Mouse (Mus musculus) left cerebral cortex, postnatal 36 days (tissue): ENCODE results near the gene Hspa4. TPM values are rescaled to one million over a fixed set of nuclear protein-coding genes. Genes with fewer than 3 reads are reported as not detected.
"Not testable (repeated sequence)": the region's sequence is repeated elsewhere in the genome, so short reads cannot be mapped to it uniquely, and the experiment has no call there.

Experiments
- DNase-seq, 2 experiments: peaks; one replicate each; pipeline ENCODE4 v3.0.0; 2021 to 2022; ENCODE audit warnings: low spot score in 2 of 2, mixed read lengths in 1 of 2
- intact Hi-C: fragments of 180-260 bp; cut with DNase I; formaldehyde crosslinking; loops from one replicate; pipeline ENCODE4 v1.15.1; 2025
- total RNA-seq, 2 experiments: library from RNA; stranded (reverse); gene quantifications; 2 replicates each; pipeline ENCODE4 v1.2.3; 2021

Gene Hspa4
- total RNA-seq, 2 experiments from 2014 or later = 163 to 181 TPM

DNA sequence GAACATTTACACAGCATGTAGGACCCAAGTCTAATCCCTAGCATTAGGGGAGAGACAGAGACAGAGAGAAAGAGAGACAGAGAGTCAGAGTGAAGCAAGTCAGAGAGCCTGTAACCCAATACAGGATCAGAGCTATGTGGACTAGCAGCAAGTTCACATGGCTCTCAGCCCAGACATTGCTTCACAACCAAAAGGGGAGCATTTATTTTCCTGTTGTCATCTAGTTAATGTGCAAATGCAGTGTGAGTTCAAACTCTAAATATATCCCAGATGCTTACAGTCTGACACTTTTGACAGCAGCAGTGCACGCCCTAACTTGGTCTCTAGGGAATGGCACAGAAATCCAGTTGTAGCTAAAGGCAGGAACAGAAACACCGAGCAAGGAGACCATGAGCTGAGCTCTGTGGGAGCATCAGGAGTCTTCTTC, 8.6 kb upstream of the Hspa4 start:
- DNase-seq = no peak
- intact Hi-C loops = no loop called here

DNA sequence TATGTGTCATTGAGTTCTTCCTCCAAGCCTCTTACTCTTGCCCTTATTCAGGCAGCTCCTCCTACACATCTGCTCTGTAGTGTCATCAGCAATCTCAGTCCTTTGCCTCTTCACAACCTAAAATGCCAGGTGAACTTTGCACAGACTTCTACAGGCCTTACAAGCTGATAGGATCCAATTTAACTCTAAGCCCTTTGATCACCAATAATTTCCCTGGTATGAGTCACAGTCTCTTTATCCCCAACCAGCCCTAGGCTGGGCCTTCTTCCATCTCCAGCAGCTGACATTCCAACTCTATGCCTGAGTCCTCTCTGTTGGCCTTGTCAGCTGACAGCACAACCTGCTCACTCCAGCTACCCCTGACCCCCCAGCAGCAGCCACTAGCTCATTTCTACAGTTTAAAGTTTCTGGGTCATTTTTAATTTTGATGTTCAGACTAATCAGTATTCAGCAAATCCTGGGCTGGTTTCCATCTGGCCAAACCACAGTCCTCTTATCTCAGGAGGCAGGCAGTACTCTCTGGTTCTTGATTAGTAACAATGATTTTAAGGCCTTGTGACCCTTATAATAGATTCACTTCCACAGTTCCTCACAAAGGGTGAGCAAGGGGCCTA, 8.1 kb upstream of the Hspa4 start:
- intact Hi-C loops = no loop called here

DNA sequence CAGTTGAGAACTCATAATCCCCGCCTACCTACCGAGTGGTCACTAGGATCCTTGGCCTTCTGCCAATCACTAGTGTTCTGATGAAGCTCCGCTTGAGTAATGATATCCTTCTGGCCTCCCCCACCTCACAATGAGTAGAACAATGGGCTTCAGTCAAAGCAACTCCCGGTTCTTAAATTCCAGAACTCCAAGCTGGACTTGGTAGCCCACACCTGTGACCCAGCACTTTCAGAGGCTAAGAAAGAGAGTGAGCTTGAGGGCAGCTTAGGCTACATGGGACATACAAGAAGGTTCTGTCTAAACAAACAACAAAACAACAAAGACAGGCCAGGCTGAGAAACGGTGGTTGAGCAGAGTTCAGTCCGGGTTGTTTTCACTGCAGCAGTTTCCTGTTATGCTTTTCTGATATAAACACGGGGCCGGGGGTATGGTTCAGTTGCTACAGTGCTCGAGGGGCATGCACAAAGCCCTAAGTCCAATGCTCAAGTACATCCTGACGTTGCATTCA, 7.4 kb upstream of the Hspa4 start:
- DNase-seq = no peak
- intact Hi-C loops = no loop called here

More for the DNA sequence above, 8.1 kb upstream of the Hspa4 start:
- DNase-seq = no peak

DNA sequence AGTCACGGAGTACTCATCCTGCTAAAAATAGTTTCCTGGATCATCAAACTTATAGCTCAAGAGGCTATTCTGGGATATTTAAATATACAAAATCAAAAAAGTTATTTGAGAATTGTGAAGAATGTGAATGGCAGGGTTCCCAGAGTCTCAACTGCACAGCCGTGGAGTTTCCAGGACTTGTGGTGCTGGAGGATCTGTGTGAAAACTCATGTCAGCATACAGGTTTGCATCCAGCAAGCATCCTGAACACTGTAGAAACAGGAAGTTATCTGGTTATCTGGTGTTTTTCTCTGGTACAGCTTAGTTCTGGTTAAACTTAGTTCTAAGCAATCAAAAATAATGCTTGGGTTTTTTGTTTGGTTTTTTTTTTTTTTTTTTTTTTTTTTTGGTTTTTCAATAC, 6.7 kb upstream of the Hspa4 start:
- intact Hi-C loops = no loop called here
- DNase-seq = no peak

DNA sequence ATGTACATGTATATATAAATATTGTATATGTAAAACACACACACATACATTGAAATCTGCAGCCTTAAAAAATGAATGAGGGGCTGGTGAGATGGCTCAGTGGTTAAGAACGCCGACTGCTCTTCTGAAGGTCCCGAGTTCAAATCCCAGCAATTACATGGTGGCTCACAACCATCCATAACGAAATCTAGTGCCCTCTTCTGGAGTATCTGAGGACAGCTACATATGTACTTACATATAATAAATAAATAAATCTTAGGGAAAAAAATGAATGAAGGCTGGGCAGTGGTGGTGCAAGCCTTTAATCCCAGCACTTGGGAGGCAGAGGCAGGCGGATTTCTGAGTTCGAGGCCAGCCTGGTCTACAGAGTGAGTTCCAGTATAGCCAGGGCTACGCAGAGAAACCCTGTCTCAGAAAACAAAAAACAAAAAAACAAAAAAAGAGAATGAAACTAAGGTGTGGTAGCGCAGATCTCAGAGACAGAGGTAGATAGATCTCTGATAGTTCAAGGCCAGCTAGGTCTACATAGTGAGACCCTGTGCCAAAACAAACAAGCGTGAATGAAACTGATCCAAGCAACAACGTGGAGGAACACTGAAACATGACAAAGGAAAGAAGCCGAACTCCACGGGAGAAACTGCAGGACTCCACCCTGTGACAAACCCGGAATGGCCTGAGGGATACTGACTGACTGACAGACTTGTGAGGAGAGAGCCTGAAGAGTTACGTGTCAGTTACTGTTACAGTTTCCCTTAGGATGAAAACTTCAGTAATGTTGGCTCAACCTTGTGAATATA, 4.0 kb upstream of the Hspa4 start:
- intact Hi-C loops = no loop called here
- no peak for DNase-seq

GRCm38 (mm10) chr11:53301167-53301515, 884 bp upstream of the Hspa4 start:
- DNase-seq = no peak
- intact Hi-C loops = loop anchor here (2.0 kb wide), 1 partner anchor 50 kb away; the partner anchor contains the start of gene Aff4

DNA sequence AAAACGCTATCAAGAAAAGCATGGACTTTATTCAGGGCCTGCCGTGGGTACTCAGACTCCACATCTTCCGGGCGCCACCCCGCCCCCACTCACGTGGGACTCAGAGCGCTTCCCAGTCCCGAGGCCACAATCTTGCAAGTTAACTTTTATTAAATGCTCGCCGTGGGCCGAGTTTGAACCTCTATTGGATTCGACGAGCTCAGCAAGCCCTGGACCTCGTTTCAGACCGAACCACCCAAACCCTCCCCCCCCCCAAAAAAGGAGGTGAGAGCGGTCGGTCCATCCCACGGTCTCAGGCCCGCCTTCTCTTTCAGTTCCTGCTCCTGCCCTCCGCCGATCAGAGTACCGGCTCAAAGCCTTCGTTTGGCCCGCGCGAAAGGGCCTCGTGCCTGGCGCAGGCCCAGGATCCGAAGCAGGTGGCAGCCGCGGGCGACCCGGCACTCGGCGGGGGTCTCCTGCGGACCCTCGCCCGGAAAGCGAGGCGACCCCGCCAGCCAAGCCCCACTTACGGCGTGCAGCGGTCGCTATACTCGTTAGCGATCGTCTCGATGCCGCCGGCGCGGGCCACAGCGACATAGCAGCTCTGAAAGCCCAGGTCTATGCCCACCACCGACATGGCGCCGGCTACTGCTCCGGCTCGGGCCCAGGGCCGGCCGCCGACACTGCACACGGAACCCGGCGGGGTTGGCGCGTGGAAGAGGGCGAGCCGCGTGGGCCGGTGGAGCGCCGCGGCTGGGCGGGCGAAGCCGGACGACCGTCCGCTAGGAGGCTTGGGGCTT, 517 bp downstream of the Hspa4 start:
- intact Hi-C loops = loop anchor here (2.0 kb wide), 1 partner anchor 51 kb away; the partner anchor contains the start of gene Aff4

GRCm38 (mm10) chr11:53297947-53298860, 2.1 kb downstream of the Hspa4 start:
- intact Hi-C loops = no loop called here
- DNase-seq = no peak

More for the DNA sequence above, 517 bp downstream of the Hspa4 start:
- DNase-seq = peak; percentile 44

DNA sequence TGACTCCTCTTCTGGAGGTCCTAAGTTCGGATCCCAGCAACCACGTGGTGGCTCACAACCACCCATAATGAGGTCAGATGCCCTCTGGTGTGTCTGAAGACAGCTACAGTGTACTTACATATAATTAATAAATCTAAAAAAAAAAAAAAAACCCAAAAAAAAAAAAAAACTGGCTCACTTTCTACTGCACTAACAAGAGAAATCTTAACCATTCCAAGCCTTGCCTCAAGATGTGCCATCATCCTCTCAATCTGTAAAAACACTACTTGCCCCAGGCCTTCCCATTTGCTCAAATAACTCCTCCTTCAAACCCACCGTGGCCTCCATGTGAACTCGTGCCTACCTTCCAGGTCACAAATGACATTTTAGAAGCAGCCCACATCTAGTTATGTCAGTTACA, 3.4 kb downstream of the Hspa4 start:
- no peak for DNase-seq
- intact Hi-C loops = no loop called here

GRCm38 (mm10) chr11:53294441-53294840, 5.8 kb downstream of the Hspa4 start:
- DNase-seq = no peak
- intact Hi-C loops = no loop called here

DNA sequence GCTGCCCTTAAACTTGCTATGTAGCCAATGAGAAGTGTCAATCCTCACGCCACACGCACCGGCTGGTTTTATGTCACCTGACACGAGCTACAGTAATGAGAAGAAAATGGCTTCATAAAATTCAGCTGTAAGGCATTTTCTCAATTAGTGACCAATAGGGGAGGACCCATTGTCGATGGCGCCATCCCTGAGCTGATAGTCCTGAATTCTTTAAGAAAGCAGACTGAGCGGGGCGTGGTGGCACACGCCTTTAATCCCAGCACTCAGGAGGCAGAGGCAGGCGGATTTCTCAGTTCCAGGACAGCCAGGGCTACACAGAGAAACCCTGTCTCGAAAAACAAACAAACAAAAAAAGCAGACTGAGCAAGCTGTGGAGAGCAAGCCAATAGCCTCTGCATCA, 9.4 kb downstream of the Hspa4 start:
- intact Hi-C loops = no loop called here
- no peak for DNase-seq

- intact Hi-C loops, DNase-seq: not testable (repeated sequence)
Observed at GRCm38 (mm10) chr11:53290187-53290586, 10.1 kb downstream of the Hspa4 start.

GRCm38 (mm10) chr11:53285885-53286284, 14.4 kb downstream of the Hspa4 start:
- no peak for DNase-seq
- intact Hi-C loops = no loop called here

- no peak for DNase-seq
- intact Hi-C loops = no loop called here
Observed at GRCm38 (mm10) chr11:53278411-53278810, 21.8 kb downstream of the Hspa4 start.

GRCm38 (mm10) chr11:53275358-53275757, 24.9 kb downstream of the Hspa4 start:
- DNase-seq = no peak
- intact Hi-C loops = no loop called here

GRCm38 (mm10) chr11:53273313-53273712, 26.9 kb downstream of the Hspa4 start:
- DNase-seq = no peak
- intact Hi-C loops = no loop called here

DNA sequence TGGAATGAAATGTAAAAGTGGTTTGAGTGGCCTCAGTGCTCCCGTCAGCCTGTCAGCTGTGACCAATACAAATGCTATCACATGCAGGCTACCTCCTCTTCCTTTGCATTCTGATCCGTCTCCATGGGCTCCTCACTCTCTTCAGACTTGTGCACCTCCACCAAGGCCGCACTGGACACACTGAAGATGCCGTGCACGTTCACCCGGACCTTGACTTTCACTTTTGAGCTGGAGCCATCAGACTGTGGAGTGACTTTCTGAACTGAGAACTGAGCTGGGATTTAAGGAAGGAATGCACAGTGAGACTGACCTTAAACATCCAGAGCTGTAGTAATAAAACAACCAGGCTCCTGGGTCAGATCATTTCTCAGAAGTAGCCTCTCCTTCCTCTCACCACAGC, 30.7 kb downstream of the Hspa4 start:
- DNase-seq = no peak
- intact Hi-C loops = no loop called here

- intact Hi-C loops = no loop called here
- no peak for DNase-seq
Observed at GRCm38 (mm10) chr11:53260556-53260955, 39.7 kb downstream of the Hspa4 start.

DNA sequence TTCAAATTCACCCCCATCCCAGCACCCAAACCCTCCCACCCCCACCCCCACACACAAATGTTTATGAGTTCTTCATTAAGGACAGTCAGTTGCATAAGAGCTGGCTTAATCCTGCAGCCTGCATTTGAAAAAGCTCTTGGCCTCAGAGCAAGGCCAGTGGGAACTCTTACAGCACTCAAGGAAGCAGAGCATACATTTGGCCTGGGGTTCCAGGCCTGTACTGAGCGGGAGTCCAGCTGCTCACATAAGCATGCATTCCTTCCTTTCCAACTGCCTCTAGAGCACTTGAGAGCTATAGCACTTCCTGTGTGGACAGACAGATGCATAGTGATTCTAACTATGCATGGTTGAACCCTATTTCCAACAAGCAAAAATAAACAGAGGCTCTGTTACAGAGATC, 40.2 kb downstream of the Hspa4 start:
- DNase-seq = no peak
- intact Hi-C loops = no loop called here
